Mouse (Mus musculus) CD4-positive helper T cell, adult 2 months (primary cell): ENCODE measurements at regions not wholly inside any gene's neighbourhood (a gene's known extent, or its start where the extent isn't known, plus 50 kb on each side); places are given as distances from the start of the nearest gene placed in this dataset.

Source experiments
- DNase-seq: peaks from one replicate; pipeline ENCODE4 v3.0.0-alpha.2; 2012; ENCODE audit warnings: low read depth, missing footprints, low spot score

DNA sequence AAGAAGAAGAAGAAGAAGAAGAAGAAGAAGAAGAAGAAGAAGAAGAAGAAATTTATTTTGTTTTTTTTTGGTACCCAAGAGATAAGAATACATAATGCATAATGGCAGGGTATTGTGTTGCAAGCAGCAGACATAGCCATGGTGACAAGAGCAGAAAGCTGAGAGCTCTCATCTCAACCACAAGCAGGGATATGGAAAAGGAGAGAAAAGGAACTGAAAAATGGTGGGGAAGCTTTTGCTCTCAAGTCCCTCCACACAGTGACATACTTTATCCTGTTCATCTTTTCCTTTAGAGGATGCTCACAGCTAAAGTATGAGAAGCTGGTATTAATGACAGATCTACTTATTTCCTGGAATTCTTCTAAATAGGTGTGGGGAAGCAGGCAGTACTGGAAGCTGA lies 115.2 kb upstream of the Pik3r1 start:
- no peak for DNase-seq

GRCm38 (mm10) chr13:101884752-101885151 lies 116.7 kb upstream of the Pik3r1 start:
- DNase-seq, result no peak

- DNase-seq, result no peak
Measured at GRCm38 (mm10) chr13:101891473-101891872, 123.5 kb upstream of the Pik3r1 start.

GRCm38 (mm10) chr13:101893035-101893600 lies 125.1 kb upstream of the Pik3r1 start:
- no peak for DNase-seq

DNA sequence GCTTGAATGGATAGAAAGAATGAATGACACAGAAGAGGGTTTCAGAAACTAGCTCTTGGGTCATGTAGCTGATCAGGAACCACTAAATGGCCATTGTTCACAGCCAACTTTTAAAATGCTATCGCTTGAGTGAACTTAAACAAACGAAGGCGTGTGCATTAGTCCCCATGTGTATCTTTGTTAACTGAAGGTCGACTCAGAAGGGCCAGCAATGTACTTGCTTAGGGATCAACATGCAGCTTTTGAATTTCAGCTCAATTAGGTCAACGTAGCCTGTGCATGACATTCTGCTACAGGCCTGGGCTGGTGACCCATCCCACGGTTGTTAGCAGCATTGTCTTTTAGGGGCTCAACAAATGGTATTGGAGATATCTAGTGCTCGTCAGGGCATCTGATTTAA lies 127.1 kb upstream of the Pik3r1 start:
- no peak for DNase-seq

GRCm38 (mm10) chr13:101895686-101896085 lies 127.7 kb upstream of the Pik3r1 start:
- DNase-seq, result no peak

DNA sequence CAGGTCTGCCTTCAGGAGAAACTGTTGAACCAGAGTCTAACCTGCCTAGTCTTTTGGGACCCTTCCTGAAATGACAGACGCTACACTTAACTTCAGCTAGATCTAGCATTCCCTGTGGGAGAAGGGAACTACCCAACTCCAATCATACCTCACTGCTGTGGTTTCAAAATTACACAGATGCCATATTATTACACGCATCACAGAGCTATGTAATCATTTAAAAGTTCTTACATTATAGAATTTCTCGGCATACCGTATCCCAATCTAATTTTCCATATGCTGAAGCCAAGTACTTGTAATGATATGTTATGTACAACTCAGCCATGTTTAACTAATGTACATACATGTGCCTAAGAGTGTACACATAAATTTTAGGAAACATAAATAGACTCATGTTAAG lies 128.9 kb upstream of the Pik3r1 start:
- no peak for DNase-seq

DNA sequence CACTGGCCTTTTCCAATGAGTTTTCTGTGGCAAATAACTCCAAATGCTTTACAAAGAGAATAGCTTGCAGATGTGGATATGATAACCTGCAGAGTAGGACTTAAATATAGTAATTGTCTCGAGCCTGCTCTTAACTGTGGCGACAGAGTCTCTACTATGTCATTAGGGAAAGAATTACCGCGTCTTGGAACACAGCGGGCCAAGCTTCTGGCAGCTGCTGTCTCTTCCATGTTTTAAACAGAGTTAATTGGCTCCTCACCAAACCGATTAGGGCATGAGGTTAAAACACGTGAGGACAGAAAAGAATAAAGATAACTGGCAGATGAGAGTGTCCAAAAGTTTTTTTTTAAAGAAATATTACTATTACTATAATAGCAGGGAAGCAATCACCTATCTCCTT lies 134.2 kb upstream of the Pik3r1 start:
- no peak for DNase-seq

DNA sequence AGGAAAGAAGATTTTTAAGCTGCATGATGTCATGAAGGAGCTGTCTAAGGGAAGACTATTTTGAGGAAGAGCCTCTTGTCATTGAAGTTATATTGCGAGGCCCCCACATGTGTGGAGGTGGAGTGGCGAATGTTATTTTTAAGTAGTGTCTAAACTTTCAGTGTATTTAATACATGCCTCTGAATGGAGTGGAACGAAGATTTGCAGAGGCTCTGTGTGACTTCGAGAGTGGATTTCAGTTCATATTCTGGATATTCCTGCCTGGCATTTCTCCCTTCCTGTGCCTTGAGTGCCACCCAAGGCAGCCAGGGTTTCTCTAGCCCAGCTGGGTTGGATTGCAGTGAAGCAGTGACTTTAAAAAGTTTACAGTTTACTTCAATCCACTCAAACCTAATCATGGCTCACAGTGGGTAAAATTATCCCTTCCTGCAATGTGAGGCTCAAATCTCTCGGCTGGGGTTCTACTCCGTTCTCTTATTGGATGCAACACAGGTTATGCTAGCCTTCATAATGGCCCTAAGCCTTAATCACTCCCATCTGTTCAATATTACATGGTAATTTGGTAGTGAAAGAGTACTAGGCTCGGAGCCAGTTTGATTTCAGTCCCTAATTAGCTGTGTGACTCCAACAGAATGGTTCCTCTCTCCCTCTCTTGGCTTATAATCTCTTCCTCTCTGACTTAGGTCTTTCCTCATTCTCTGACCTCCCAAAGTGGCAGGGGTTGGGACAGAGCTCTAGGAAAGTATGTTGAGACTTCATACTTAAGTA lies 138.1 kb upstream of the Pik3r1 start:
- DNase-seq, result no peak

DNA sequence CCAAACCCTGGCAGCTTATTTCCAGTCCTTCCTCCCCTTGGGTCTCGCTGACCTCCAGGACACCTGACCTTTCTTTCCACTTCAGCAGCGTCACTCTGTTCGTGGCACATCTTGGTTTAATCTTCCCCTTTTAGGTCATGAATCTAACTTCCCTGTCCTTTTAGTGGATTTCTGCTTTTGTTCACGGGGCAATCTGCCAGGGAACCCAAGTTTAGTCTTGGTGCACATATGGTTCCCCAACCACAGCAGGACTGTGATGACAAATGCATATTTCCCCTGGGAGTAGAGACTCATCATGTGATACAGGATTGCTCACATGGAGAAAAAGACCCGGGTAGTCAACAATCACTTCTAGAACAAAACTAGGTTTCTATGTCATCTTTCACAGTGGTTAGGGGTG lies 141.0 kb upstream of the Pik3r1 start:
- no peak for DNase-seq

GRCm38 (mm10) chr13:101910687-101911086 lies 142.7 kb upstream of the Pik3r1 start:
- DNase-seq, result no peak

GRCm38 (mm10) chr13:101914132-101914531 lies 146.1 kb upstream of the Pik3r1 start:
- no peak for DNase-seq

DNA sequence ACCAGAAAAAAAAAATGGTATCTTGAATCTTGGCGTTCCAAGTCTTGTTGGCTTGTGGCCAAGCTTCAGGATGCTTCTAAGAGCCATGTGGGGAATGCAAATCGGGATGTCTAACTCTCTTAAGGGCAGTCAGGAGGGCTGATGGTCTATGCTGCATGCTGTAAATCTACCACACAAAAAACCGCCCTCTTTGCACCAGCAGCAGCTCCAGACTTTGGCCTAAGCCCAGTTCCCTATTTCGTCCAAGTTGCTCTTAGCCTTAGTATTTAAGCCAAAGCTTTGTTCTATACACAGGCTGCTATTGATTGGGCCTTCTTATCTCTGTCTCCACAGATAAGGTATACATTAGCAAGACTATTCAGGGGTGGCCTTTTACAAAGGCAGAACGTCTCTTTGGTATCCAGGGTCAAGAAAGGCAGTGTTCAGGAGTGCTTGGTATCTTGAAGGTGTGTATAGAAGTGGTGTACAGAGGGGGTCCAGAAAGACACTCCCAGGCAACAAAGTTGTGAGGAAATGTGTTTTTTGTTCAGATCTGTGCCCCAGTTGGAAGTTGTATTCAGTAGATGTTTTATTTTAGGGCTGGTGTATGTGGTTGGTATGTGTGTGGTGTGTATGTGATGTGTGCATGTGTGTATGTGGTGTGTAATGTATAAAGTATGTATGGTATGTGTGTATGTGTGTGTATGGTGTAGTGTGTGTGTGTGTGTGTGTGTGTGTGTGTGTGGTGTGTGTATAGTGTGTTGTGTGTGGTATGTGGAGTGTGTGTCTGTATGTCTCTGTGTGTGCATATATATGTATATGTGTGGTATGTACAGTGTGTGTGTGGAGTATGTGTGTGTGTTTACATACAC lies 146.9 kb upstream of the Pik3r1 start:
- no peak for DNase-seq

- no peak for DNase-seq
Measured at GRCm38 (mm10) chr13:101915542-101915941, 147.5 kb upstream of the Pik3r1 start.

GRCm38 (mm10) chr13:101915948-101916594 lies 148.1 kb upstream of the Pik3r1 start:
- no peak for DNase-seq

DNA sequence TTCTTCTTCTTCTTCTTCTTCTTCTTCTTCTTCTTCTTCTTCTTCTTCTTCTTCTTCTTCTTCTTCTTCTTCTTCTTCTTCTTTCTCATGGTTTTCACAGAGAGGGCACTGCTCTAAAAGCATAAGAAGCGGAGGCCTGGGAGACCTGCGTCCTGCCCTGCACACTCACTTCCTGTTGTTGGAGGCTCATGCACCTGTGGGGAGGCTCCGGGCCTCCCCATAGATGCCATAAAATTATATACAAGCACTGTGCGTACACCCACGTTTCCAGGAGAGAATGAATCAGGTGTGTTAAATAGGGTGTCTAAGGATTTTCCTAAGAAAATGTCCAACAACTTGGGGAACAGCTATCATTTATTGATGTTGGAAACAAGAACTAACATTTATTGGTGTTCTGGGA lies 148.9 kb upstream of the Pik3r1 start:
- no peak for DNase-seq

GRCm38 (mm10) chr13:101918185-101918584 lies 150.2 kb upstream of the Pik3r1 start:
- no peak for DNase-seq

GRCm38 (mm10) chr13:101919266-101919665 lies 151.2 kb upstream of the Pik3r1 start:
- DNase-seq, result no peak

DNA sequence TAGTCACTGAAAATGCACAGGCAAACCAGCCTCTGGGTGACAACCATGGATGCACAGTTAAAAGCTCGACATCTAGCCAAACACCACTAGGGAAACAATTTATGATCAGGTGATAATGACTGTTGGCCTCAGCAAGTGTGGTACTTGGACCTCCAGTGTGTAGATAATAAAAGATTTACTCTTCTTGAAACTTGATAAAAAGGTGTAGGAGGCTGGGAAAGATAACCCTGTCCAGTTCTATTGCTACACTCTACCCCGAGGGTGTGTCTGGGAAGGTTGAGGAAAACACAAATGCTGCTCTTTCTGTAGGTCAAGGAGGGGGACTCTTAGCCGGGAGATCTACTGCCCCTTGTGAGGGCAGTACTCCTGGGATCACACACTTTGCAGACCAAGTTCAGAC lies 152.4 kb upstream of the Pik3r1 start:
- no peak for DNase-seq

DNA sequence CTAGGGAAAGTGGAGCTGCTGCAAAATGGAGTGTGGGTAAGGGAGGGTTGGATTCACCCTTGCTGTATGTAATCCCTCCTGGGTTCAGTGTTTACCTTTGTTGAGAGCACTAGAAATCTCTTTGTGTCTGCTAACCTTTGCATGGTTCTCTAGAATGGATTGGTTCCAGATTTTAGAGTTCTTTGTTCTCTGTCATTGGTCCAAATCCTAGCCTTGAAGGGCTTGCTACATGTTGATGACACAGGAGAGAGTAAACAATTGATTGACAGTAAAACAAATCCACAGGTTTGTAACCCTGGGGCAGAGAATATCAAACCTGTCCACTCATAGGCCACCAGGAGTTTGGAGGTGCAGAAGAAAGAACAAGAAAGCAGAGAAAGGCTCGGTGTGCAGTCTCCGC lies 156.6 kb upstream of the Pik3r1 start:
- no peak for DNase-seq

- DNase-seq, result no peak
Measured at GRCm38 (mm10) chr13:101931264-101931663, 163.2 kb upstream of the Pik3r1 start.

- no peak for DNase-seq
Measured at GRCm38 (mm10) chr13:101931882-101932281, 163.9 kb upstream of the Pik3r1 start.
